Mouse (Mus musculus) liver, embryonic 15.5 days (tissue): ENCODE results near the gene Shcbp1l. TPM values are rescaled to one million over a fixed set of nuclear protein-coding genes. Genes with fewer than 3 reads are reported as not detected.

Experiments used
- ATAC-seq: fragments of 200-750 bp; cut with Nextera tagmentation; 2 replicates; pipeline ENCODE4 v1.8.0; 2017; ENCODE audit warnings: moderate number of reproducible peaks, mild to moderate bottlenecking, moderate library complexity; ENCODE audit not compliant: insufficient read depth
- H3K27ac ChIP-seq: fragments of 300-500 bp; sonication (generic); replicated peaks from 2 replicates; pipeline ENCODE4 v1.5.1; 2015; ENCODE audit warnings: mild to moderate bottlenecking, inconsistent platforms
- H3K27me3 ChIP-seq: fragments of 300-500 bp; sonication (generic); 2 replicates; pipeline ENCODE4 v1.6.1; 2015; ENCODE audit warnings: mild to moderate bottlenecking, inconsistent platforms
- H3K36me3 ChIP-seq: fragments of 300-500 bp; sonication (generic); replicated peaks from 2 replicates; pipeline ENCODE4 v1.6.1; 2015; ENCODE audit warnings: moderate library complexity, mild to moderate bottlenecking, inconsistent platforms
- H3K4me1 ChIP-seq: fragments of 300-500 bp; sonication (generic); replicated peaks from 2 replicates; pipeline ENCODE4 v1.6.1; 2015; ENCODE audit warnings: inconsistent platforms
- H3K4me2 ChIP-seq: fragments of 300-500 bp; sonication (generic); 2 replicates; pipeline ENCODE4 v1.6.1; 2015; ENCODE audit warnings: moderate library complexity, mild to moderate bottlenecking, inconsistent platforms
- H3K4me3 ChIP-seq: fragments of 300-500 bp; sonication (generic); replicated peaks from 2 replicates; pipeline ENCODE4 v1.5.1; 2015; ENCODE audit warnings: mild to moderate bottlenecking, inconsistent platforms
- H3K9ac ChIP-seq: fragments of 300-500 bp; sonication (generic); 2 replicates; pipeline ENCODE4 v1.6.1; 2015; ENCODE audit warnings: moderate library complexity, mild to moderate bottlenecking, inconsistent platforms
- H3K9me3 ChIP-seq: fragments of 300-500 bp; sonication (generic); replicated peaks from 2 replicates; pipeline ENCODE4 v1.6.1; 2016; ENCODE audit warnings: inconsistent platforms
- WGBS: fragments of 180-500 bp; shearing (Covaris S2); methylation state at CpG from one replicate; pipeline ENCODE4 v1.1.7; 2015; ENCODE audit warnings: mixed read lengths; ENCODE audit not compliant: insufficient replicate concordance; 5-methylcytosine and 5-hydroxymethylcytosine counted together
- polyA plus RNA-seq: library from polyadenylated mRNA; unstranded; fragments of >200 nt; fragmentation: Nextera tagmentation; extraction: Ambion mirVana; gene quantifications from 2 replicates; pipeline ENCODE4 v1.2.1, GENCODE M21; 2015

The Shcbp1l gene
- polyA plus RNA-seq, 1 experiment from 2014 or later = 0.13 TPM

DNA sequence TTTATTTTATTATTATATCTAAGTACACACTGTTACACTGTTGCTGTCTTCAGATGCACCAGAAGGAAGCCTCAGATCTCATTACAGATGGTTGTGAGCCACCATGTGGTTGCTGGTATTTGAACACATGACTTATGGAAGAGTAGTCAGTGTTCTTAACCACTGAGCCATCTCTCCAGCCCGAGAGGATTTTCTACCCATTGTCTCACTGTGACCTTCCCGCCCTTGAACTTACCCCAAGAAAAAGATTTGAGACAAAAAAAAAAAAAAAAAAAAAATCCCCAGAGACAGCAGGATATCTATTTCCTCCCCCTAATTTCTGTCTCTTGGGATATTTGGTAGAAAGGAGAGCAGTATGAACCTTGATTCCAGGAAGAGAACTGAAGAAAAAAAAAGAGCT, 64.6 kb downstream of the Shcbp1l start:
- no peak for ATAC-seq
- H3K27me3 ChIP-seq = no peaks in the 10 kb centered on the region
- H3K27ac ChIP-seq = no peak overlapping the region
- H3K9ac ChIP-seq = no peak overlapping the region
- no peak overlapping the region for H3K4me2 ChIP-seq
- peaks cover 1% of the 10 kb centered on the region; the same call in 1 of the 2 replicates for H3K36me3 ChIP-seq
- WGBS = 50% methylated on average over 2 of the region's 2 CpGs
- H3K9me3 ChIP-seq = no peaks in the 10 kb centered on the region
- H3K4me1 ChIP-seq = peaks cover 37% of the 10 kb centered on the region
- H3K4me3 ChIP-seq = no peak overlapping the region

DNA sequence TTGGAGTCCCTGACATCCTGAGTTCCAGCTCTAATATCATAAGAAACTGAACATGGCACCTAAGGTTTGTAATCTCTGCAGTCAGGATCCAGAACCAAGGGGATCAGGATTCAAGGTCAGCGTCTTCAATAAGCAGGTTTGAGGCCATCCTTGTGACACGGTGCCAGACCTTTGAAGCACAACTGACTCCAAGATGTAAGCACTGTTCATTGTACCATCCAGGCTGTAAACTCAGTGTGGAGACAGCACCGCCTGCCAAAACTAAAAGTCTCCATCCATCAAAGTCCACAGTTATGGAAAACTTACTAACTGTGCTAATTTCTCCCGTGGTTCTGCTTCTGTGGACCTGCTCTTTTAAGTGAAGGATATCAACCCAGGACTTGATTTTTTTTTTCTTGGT, 65.0 kb downstream of the Shcbp1l start:
- Histone ChIP-seq H3K4me3 (no peak overlapping the region), H3K27ac (no peak overlapping the region), H3K27me3 (no peaks in the 10 kb centered on the region), H3K4me1 (peaks cover 33% of the 10 kb centered on the region), H3K9me3 (no peaks in the 10 kb centered on the region), H3K9ac (no peak overlapping the region), H3K4me2 (no peak overlapping the region), H3K36me3 (no peaks in the 10 kb centered on the region; the same call in 1 of the 2 replicates)
- no peak for ATAC-seq
- 75% methylated on average over 4 of the region's 4 CpGs for WGBS

DNA sequence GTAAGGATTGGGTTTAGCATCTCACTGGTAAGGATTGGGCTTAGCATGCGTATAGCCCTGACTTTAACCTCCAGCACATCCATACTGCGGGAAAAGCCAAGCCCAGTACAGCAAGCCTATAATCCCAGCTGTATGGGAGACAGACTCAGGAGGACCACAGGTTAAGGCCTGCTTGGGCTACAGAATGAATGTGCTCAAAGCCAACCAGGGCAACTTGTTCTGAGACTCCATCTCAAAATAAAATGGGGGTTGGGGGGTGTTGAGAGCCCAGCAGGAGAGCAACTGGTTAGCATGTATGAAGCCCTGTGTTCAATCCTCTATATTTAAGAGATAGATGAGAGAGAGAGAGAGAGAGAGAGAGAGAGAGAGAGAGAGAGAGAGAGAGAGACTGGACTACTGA, 66.4 kb downstream of the Shcbp1l start:
- Histone ChIP-seq H3K9ac (no peak overlapping the region), H3K4me1 (peaks cover 19% of the 10 kb centered on the region), H3K4me3 (no peak overlapping the region), H3K27me3 (no peaks in the 10 kb centered on the region), H3K9me3 (no peaks in the 10 kb centered on the region), H3K4me2 (no peak overlapping the region), H3K36me3 (no peaks in the 10 kb centered on the region), H3K27ac (no peak overlapping the region)
- 74% methylated on average over 2 of the region's 2 CpGs for WGBS
- ATAC-seq = no peak

DNA sequence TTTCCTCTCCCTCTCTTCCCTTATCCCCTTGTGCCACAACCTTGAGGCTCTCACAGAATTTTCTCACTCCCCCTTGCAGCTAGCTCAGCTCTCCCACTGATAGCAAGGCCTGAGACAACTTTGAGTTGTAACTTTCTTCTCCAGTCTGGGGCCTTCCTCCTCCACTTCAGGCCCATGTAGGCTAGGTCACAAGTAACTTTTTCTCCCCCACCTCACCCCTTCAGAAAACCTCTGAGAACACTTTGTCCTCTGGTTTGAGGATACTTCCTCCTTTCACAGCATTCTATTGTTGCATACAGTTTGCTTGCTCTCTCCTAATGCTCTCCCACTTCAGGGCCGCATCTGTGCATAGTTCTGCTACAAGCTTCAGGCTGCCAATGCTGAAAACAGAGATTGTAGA, 66.9 kb downstream of the Shcbp1l start:
- ATAC-seq = no peak
- H3K9ac ChIP-seq = no peak overlapping the region

DNA sequence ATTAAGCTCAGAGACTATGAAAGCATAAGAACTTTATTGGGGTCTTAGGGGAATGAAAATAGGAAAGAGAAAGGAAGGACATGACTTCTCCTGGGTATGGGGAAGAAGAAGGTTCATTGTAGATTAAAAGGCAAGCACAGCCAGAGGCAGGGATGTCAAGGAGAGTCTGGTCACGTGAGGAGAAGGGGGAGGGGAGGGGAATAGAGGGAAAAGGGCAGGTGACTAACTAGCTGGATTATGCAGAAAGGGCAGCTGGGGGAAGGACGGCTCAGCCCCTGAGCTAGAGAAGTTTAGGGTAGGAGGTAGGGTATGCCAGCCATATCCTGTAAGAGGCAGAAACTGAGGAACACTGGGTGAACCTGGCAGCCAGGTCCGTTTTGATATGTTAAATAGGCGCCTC, 68.4 kb downstream of the Shcbp1l start:
- Histone ChIP-seq H3K27me3 (no peaks in the 10 kb centered on the region), H3K9me3 (no peaks in the 10 kb centered on the region), H3K9ac (no peak overlapping the region), H3K4me3 (no peak overlapping the region), H3K27ac (no peak overlapping the region), H3K36me3 (no peaks in the 10 kb centered on the region), H3K4me1 (peaks cover 11% of the 10 kb centered on the region; the same call in 1 of the 2 replicates), H3K4me2 (no peak overlapping the region)
- no peak for ATAC-seq
- WGBS = 42% methylated on average over 4 of the region's 4 CpGs

More for the DNA sequence above, 66.9 kb downstream of the Shcbp1l start:
- peaks cover 18% of the 10 kb centered on the region for H3K4me1 ChIP-seq
- H3K27ac ChIP-seq = no peak overlapping the region
- no peak overlapping the region for H3K4me3 ChIP-seq
- no peaks in the 10 kb centered on the region for H3K27me3 ChIP-seq
- 60% methylated on average over 1 of the region's 1 CpGs for WGBS
- H3K4me2 ChIP-seq = no peak overlapping the region
- no peaks in the 10 kb centered on the region for H3K36me3 ChIP-seq
- no peaks in the 10 kb centered on the region for H3K9me3 ChIP-seq

DNA sequence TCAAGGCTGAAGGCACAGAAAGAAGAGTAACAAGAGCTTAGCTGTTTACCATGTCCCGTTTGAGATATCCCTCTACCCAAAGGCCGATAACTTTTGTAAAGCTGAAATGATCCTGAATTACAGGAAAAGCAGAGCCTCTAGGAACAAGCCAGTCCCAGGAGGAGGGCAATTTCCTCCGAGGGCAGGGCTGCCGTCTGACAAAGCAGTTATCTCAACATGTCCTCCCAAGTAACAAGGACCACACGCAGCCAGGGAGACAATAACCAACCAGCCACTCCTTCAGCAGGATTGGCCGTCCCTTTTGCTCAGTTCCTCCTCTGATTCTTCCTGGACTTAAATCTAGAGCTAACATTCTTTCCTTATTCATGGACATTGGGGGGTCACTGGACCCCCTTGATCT, 69.0 kb downstream of the Shcbp1l start:
- ATAC-seq = no peak

DNA sequence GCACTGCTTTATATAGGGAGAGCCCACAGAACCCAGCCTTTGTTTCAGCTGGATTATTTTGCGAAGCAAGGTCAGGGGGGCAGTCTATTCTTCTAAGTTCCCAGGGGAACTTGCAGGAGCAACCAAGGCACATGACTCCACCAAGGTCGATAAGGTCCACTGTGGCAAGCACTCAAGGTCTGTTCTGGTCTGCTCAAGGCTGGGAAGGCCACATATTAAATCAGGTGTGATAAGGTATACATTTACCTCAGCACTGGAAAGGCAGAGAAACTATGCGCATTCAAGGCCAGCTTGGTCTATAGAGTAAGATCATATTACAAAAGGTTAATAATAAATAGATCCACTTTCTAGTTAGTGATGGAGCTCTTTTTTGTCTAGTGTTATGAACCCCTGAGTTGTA, 71.1 kb downstream of the Shcbp1l start:
- H3K9ac ChIP-seq = no peak overlapping the region
- H3K9me3 ChIP-seq = no peaks in the 10 kb centered on the region
- no peak overlapping the region for H3K4me3 ChIP-seq
- H3K4me1 ChIP-seq = peaks cover 9% of the 10 kb centered on the region; the same call in 1 of the 2 replicates
- H3K36me3 ChIP-seq = no peaks in the 10 kb centered on the region
- H3K4me2 ChIP-seq = no peak overlapping the region
- no peak overlapping the region for H3K27ac ChIP-seq
- ATAC-seq = no peak
- 65% methylated on average over 3 of the region's 3 CpGs for WGBS
- H3K27me3 ChIP-seq = no peaks in the 10 kb centered on the region

More for the DNA sequence above, 69.0 kb downstream of the Shcbp1l start:
- Histone ChIP-seq H3K4me2 (no peak overlapping the region), H3K36me3 (no peaks in the 10 kb centered on the region), H3K4me1 (peaks cover 9% of the 10 kb centered on the region; the same call in 1 of the 2 replicates), H3K4me3 (no peak overlapping the region), H3K9ac (no peak overlapping the region), H3K9me3 (no peaks in the 10 kb centered on the region), H3K27ac (no peak overlapping the region), H3K27me3 (no peaks in the 10 kb centered on the region)
- WGBS = 26% methylated on average over 6 of the region's 6 CpGs

DNA sequence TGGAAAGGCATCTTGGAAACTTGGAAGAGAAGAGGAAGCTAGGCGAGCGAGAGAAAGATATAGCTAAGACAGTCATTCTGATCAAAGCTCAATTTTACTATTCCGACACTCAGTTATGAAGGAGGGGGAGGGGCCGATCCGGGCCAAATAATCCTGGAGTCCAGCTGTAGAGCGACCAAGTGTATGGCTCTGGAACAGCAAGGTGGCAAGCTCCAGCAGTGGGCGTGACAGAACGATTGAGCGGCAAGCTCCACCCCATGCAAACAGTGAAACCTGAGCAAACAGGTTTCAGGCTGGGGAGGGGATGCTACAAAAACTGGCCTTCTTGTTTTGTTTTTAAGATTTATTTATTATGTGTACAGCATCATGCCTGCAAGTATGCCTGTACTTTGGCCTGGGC, 75.1 kb downstream of the Shcbp1l start:
- no peak overlapping the region for H3K27ac ChIP-seq
- H3K4me1 ChIP-seq = no peaks in the 10 kb centered on the region
- H3K4me2 ChIP-seq = no peak overlapping the region
- ATAC-seq = no peak
- 66% methylated on average over 9 of the region's 9 CpGs for WGBS
- H3K9me3 ChIP-seq = no peaks in the 10 kb centered on the region
- no peak overlapping the region for H3K9ac ChIP-seq
- H3K27me3 ChIP-seq = no peaks in the 10 kb centered on the region
- H3K36me3 ChIP-seq = no peaks in the 10 kb centered on the region
- no peak overlapping the region for H3K4me3 ChIP-seq

DNA sequence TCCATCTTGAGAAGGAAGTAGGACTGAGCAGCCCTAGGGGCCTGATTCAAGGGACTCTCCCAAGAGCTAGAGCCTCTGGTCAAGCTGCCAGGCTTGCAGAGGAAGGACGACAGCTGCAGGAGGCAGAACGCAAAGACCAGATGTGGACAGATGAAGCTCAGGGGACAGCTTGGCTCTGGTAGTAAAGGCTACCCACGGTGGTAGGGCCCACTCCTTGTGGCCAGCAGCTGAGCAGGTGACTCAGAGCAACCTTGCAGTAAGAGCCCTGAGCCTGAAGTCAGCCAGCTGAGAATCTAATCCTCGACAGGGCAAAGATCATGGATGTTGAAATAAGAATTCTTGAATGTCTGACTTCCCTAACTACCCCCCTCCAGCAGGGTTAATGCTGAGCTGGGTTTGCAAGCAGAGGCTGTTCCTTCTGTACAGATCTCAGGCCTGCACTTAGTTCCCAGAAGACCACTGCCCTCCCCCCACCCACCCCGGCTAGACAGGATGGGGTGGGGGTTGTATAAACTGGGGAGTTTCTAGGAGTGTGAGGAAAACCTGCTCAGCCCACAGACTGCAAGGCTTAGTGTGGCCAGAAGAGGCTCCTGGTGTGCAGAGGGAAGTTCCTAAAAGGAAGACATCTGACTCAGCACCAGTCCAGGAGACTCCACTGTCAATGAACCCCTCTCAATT, 76.8 kb downstream of the Shcbp1l start:
- Histone ChIP-seq H3K4me2 (no peak overlapping the region), H3K9me3 (no peaks in the 10 kb centered on the region), H3K9ac (no peak overlapping the region), H3K36me3 (no peaks in the 10 kb centered on the region), H3K27me3 (no peaks in the 10 kb centered on the region), H3K4me1 (no peaks in the 10 kb centered on the region), H3K4me3 (no peak overlapping the region), H3K27ac (no peak overlapping the region)
- peak; percentile 37 for ATAC-seq
- 33% methylated on average over 5 of the region's 5 CpGs for WGBS

Other genes with a start within 250 kb of the Shcbp1l start
- 0.22 and 0.28 TPM in 2 replicates for gene Lamc2, start 238.7 kb upstream of the Shcbp1l start, polyA plus RNA-seq
- 7.1 and 8.9 TPM in 2 replicates for gene Lamc1, start 92.4 kb upstream of the Shcbp1l start, polyA plus RNA-seq
- 10.0 and 10.7 TPM in 2 replicates for gene Dhx9, start 62.5 kb downstream of the Shcbp1l start, polyA plus RNA-seq
- 6.1 and 7.1 TPM in 2 replicates for gene Npl, start 124.9 kb downstream of the Shcbp1l start, polyA plus RNA-seq
- 0.14 TPM in 1 of 2 replicates, not detected in the other for gene Rgs8, start 227.9 kb downstream of the Shcbp1l start, polyA plus RNA-seq